Comparison of ENCODE assay signal across 9 mouse cellular contexts in the genomic region with DNA sequence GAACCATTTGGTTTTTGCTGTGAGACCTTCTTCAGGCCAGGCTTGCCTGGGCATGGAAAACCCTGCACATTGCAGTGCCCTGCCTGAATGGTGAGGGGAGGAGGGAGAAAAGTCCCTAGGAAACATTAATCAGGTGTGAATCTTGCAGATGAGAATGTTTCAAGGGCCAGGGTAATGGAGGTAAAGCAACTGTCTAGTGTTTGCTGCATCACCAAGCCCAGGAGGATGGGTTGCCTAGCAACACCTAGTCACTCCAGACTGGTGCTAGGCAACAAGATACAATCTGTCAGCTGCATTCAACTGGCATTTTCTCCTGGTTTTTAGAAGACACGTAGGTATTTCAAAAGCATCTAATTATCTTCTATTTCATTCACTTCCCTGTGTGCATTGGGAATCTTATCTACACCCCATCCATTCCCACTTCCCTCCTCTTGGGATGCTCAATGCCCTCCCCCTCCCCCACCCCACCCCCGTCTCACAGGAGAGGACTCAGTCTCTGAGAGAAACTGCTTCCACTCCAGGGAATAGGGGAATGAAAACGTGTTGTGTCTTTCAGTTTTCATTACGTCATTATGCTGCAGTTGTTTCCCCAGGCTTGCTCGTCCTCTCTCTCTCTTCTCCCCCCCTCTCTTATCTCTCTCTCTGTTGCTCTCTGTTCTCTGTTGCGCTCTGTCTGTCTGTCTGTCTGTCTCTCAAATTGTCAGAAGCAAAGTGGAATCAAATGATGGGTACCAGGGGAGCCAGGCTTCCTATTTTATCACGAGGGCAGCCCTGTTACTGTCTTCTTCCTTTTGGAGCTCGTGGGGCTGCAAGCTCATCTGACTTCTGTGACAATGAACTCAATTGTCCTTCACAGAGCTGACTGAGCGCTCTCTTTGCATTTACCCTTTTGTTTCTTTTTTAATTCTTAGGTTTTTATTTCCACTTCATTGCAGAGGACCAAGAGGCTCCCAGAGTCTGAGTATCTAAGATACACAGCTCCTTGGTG. TPM values are rescaled to one million over a fixed set of nuclear protein-coding genes. Genes with fewer than 3 reads are reported as not detected.
DNase-seq lines count a peak whose midpoint lies in the region; ATAC-seq lines count a peak whose summit lies in the region.
"Had no signal": no experiment of that assay in that cellular context is flagged by ENCODE, and none has a peak within 500 bp of the region (broad histone marks: within the 10 kb centered on the region; RNA-seq: fewer than 3 reads in every experiment).

No protein-coding gene starts in this region.

- no peaks in the 10 kb centered on the region for H3K36me3 ChIP-seq in hindbrain, embryonic 13.5 days

- WGBS in hindbrain, embryonic 13.5 days, result 15% methylated on average over 9 of the region's 9 CpGs

- H3K27me3 ChIP-seq in hindbrain, embryonic 13.5 days, result no peaks in the 10 kb centered on the region

- peak overlapping the region; percentile 43 for H3K4me2 ChIP-seq in hindbrain, embryonic 13.5 days

- no peak overlapping the region for H3K4me3 ChIP-seq in hindbrain, embryonic 13.5 days

- intact Hi-C loops in heart, postnatal 36 days (cut with DNase I), result no loop called here

- DNase-seq in heart, adult 11 months, result peak; percentile 71
- DNase-seq in heart, postnatal 36 days, result no peak
- peak; percentile 69 for DNase-seq in mesoderm, embryonic 11.5 days (ENCODE audit: low read depth, low spot score)
- peak; percentile 24 for DNase-seq in right cerebral cortex, postnatal 4 days
- DNase-seq in kidney, postnatal 14 days, result no peak
- DNase-seq: cerebellum, adult 2 months had no signal

- H3K9me3 ChIP-seq in hindbrain, embryonic 13.5 days, result no peaks in the 10 kb centered on the region

- peak overlapping the region; percentile 19; the same call in 1 of the 2 replicates for H3K9ac ChIP-seq in hindbrain, embryonic 13.5 days

- peak; percentile 98 for ATAC-seq in hindbrain, embryonic 13.5 days (ENCODE audit: low FRiP score)
- ATAC-seq in inflammation-experienced regulatory T-cells, adult 6 months, result no peak
- ATAC-seq in monocyte, adult 5-6 weeks (replicated peaks; ENCODE audit: insufficient number of reproducible peaks, low FRiP score, low TSS enrichment, poor library complexity, severe bottlenecking), result no peak

- H3K4me1 ChIP-seq in hindbrain, embryonic 13.5 days (replicated peaks), result peaks cover 26% of the 10 kb centered on the region

- peak overlapping the region; percentile 96 for H3K27ac ChIP-seq in hindbrain, embryonic 13.5 days

RNA-seq across cellular contexts. Expression of gene Kl, which starts 46.1 kb away (rescaled TPM):
- total RNA-seq in heart, postnatal 36 days (2021), result under 1 TPM; 0.11 to 0.14 TPM
- 0.69 and 0.83 TPM in 2 replicates for polyA plus RNA-seq in hindbrain, embryonic 13.5 days (2015; fragmentation: Nextera tagmentation; extraction: Ambion mirVana)
- polyA plus RNA-seq in inflammation-experienced regulatory T-cells, adult 6 months (2017; shearing (Covaris generic)), result not detected
- total RNA-seq in monocyte, adult 5-6 weeks (2017), result not detected in 3 replicates

Comparison
In these comparisons a context has a peak if more than half of its experiments do, and no peak if none do; other contexts are left out.
1. DNase-seq: peak in heart, adult 11 months (single experiment), mesoderm, embryonic 11.5 days (single experiment) and right cerebral cortex, postnatal 4 days (single experiment); none in heart, postnatal 36 days (0 of 2) and kidney, postnatal 14 days (single experiment).